Mouse (Mus musculus) liver, embryonic 14.5 days (tissue): Measurements from ENCODE around the gene Ccdc127.

Experiments
- CTCF ChIP-seq: IDR thresholded peaks from 2 replicates; pipeline ENCODE4 v1.5.1; 2016; ENCODE audit warnings: antibody characterized with exemption, low read depth, control low read depth
- EP300 ChIP-seq: IDR thresholded peaks from 2 replicates; pipeline ENCODE4 v1.6.1; 2016; ENCODE audit warnings: antibody characterized with exemption, low read depth

DNA sequence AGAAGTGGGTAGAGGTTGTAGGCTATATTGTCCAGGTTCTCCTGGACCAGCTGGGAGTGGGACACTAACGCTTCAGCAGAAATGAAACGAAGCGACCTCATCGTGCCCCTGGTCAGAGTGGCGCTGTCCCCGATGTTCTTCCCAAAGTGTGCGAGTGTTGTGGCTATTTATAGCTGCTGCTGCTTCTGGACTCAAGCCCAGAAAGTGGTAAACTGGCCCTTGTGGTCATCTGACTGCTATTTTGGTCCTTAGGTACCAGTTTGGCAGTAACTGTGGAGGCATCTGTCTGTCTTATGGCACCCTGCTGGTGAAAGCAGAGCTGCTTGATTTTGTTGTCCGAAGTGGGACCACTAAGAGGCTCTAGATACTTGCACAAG, 13.7 kb downstream of the Ccdc127 start, which contains the start of gene Lrrc14b:
- no peak for TF ChIP-seq CTCF
- TF ChIP-seq EP300 = no peak
